Mouse (Mus musculus) intestine, embryonic 15.5 days (tissue): ENCODE measurements around the gene Dock4. TPM values are rescaled to one million over a fixed set of nuclear protein-coding genes. Genes with fewer than 3 reads are reported as not detected.

Experiments
- ATAC-seq: fragments of 200-750 bp; cut with Nextera tagmentation; 2 replicates; pipeline ENCODE4 v1.8.0; 2017; ENCODE audit warnings: moderate TSS enrichment, moderate library complexity
- H3K27ac ChIP-seq: fragments of 300-500 bp; sonication (generic); 2 replicates; pipeline ENCODE4 v1.5.1; 2015; ENCODE audit warnings: mild to moderate bottlenecking, inconsistent platforms
- H3K27me3 ChIP-seq: fragments of 300-500 bp; sonication (generic); replicated peaks from 2 replicates; pipeline ENCODE4 v1.6.1; 2015; ENCODE audit warnings: inconsistent platforms
- H3K36me3 ChIP-seq: fragments of 300-500 bp; sonication (generic); 2 replicates; pipeline ENCODE4 v1.6.1; 2015; ENCODE audit warnings: inconsistent platforms
- H3K4me1 ChIP-seq: fragments of 300-500 bp; sonication (generic); replicated peaks from 2 replicates; pipeline ENCODE4 v1.6.1; 2015; ENCODE audit warnings: inconsistent platforms
- H3K4me2 ChIP-seq: fragments of 300-500 bp; sonication (generic); replicated peaks from 2 replicates; pipeline ENCODE4 v1.6.1; 2015; ENCODE audit warnings: mild to moderate bottlenecking, inconsistent platforms
- H3K4me3 ChIP-seq: fragments of 300-500 bp; sonication (generic); replicated peaks from 2 replicates; pipeline ENCODE4 v1.5.1; 2015; ENCODE audit warnings: inconsistent platforms
- H3K9ac ChIP-seq: fragments of 300-500 bp; sonication (generic); 2 replicates; pipeline ENCODE4 v1.6.1; 2015; ENCODE audit warnings: inconsistent platforms
- H3K9me3 ChIP-seq: fragments of 300-500 bp; sonication (generic); 2 replicates; pipeline ENCODE4 v1.6.1; 2016; ENCODE audit warnings: inconsistent platforms
- WGBS: fragments of 180-500 bp; shearing (Covaris S2); methylation state at CpG from one replicate; pipeline ENCODE4 v1.1.7; 2015; 5-methylcytosine and 5-hydroxymethylcytosine counted together
- polyA plus RNA-seq: library from polyadenylated mRNA; unstranded; fragments of >200 nt; fragmentation: Nextera tagmentation; extraction: Ambion mirVana; gene quantifications from 2 replicates; pipeline ENCODE4 v1.2.1, GENCODE M21; 2015

The Dock4 gene
- polyA plus RNA-seq, 1 experiment from 2014 or later = 5.7 TPM

GRCm38 (mm10) chr12:40637427-40637826 is 191.7 kb downstream of the Dock4 start:
- H3K36me3 ChIP-seq = no peaks in the 10 kb centered on the region
- H3K27me3 ChIP-seq = no peaks in the 10 kb centered on the region
- no peak overlapping the region for H3K27ac ChIP-seq
- H3K9ac ChIP-seq = no peak overlapping the region
- no peak overlapping the region for H3K4me2 ChIP-seq
- WGBS = 90% methylated on average over 2 of the region's 2 CpGs
- H3K9me3 ChIP-seq = no peaks in the 10 kb centered on the region
- no peaks in the 10 kb centered on the region for H3K4me1 ChIP-seq
- no peak overlapping the region for H3K4me3 ChIP-seq
- no peak for ATAC-seq

- H3K9ac ChIP-seq = no peak overlapping the region
- H3K4me2 ChIP-seq = no peak overlapping the region
- no peak overlapping the region for H3K27ac ChIP-seq
- no peaks in the 10 kb centered on the region for H3K27me3 ChIP-seq
- WGBS = 82% methylated on average over 6 of the region's 6 CpGs
- no peaks in the 10 kb centered on the region for H3K36me3 ChIP-seq
- ATAC-seq = no peak
- H3K9me3 ChIP-seq = no peaks in the 10 kb centered on the region
- H3K4me3 ChIP-seq = no peak overlapping the region
- no peaks in the 10 kb centered on the region for H3K4me1 ChIP-seq
These were observed 200.1 kb downstream of the Dock4 start for GRCm38 (mm10) chr12:40645869-40646268.

GRCm38 (mm10) chr12:40654312-40654711 is 208.6 kb downstream of the Dock4 start:
- Histone ChIP-seq H3K9me3 (no peaks in the 10 kb centered on the region), H3K4me3 (no peak overlapping the region), H3K9ac (no peak overlapping the region), H3K36me3 (no peaks in the 10 kb centered on the region), H3K4me1 (no peaks in the 10 kb centered on the region), H3K27ac (no peak overlapping the region), H3K27me3 (no peaks in the 10 kb centered on the region), H3K4me2 (no peak overlapping the region)
- ATAC-seq = no peak
- 79% methylated on average over 2 of the region's 2 CpGs for WGBS

- Histone ChIP-seq H3K4me1 (no peaks in the 10 kb centered on the region), H3K4me3 (no peak overlapping the region), H3K9me3 (no peaks in the 10 kb centered on the region), H3K27ac (no peak overlapping the region), H3K27me3 (no peaks in the 10 kb centered on the region), H3K36me3 (no peaks in the 10 kb centered on the region), H3K9ac (no peak overlapping the region), H3K4me2 (no peak overlapping the region)
- WGBS = 88% methylated on average over 2 of the region's 2 CpGs
- no peak for ATAC-seq
These were observed 210.1 kb downstream of the Dock4 start for GRCm38 (mm10) chr12:40655861-40656260.

GRCm38 (mm10) chr12:40656438-40656837 is 210.7 kb downstream of the Dock4 start:
- ATAC-seq = no peak
- Histone ChIP-seq H3K9me3 (no peaks in the 10 kb centered on the region), H3K4me3 (no peak overlapping the region), H3K27ac (no peak overlapping the region), H3K4me1 (no peaks in the 10 kb centered on the region), H3K27me3 (no peaks in the 10 kb centered on the region), H3K9ac (no peak overlapping the region), H3K4me2 (no peak overlapping the region), H3K36me3 (no peaks in the 10 kb centered on the region)
- 84% methylated on average over 5 of the region's 5 CpGs for WGBS

GRCm38 (mm10) chr12:40657229-40657885 is 211.6 kb downstream of the Dock4 start:
- Histone ChIP-seq H3K4me3 (no peak overlapping the region), H3K27me3 (no peaks in the 10 kb centered on the region), H3K9ac (no peak overlapping the region), H3K36me3 (no peaks in the 10 kb centered on the region), H3K4me2 (no peak overlapping the region), H3K27ac (no peak overlapping the region), H3K4me1 (no peaks in the 10 kb centered on the region), H3K9me3 (no peaks in the 10 kb centered on the region)
- no peak for ATAC-seq
- 82% methylated on average over 4 of the region's 4 CpGs for WGBS

GRCm38 (mm10) chr12:40659689-40660088 is 213.9 kb downstream of the Dock4 start:
- Histone ChIP-seq H3K9me3 (no peaks in the 10 kb centered on the region), H3K4me1 (no peaks in the 10 kb centered on the region), H3K9ac (no peak overlapping the region), H3K27ac (no peak overlapping the region), H3K4me3 (no peak overlapping the region), H3K4me2 (no peak overlapping the region), H3K36me3 (no peaks in the 10 kb centered on the region), H3K27me3 (no peaks in the 10 kb centered on the region)
- no peak for ATAC-seq
- 64% methylated on average over 6 of the region's 6 CpGs for WGBS

- ATAC-seq = no peak
- H3K4me3 ChIP-seq = no peak overlapping the region
- no peaks in the 10 kb centered on the region for H3K4me1 ChIP-seq
- no peak overlapping the region for H3K9ac ChIP-seq
- H3K4me2 ChIP-seq = no peak overlapping the region
- no peaks in the 10 kb centered on the region for H3K9me3 ChIP-seq
- 92% methylated on average over 2 of the region's 2 CpGs for WGBS
- no peaks in the 10 kb centered on the region for H3K27me3 ChIP-seq
- H3K36me3 ChIP-seq = no peaks in the 10 kb centered on the region
- H3K27ac ChIP-seq = no peak overlapping the region
These were observed 223.7 kb downstream of the Dock4 start for GRCm38 (mm10) chr12:40669460-40669859.

- Histone ChIP-seq H3K4me2 (no peak overlapping the region), H3K9ac (no peak overlapping the region), H3K4me1 (no peaks in the 10 kb centered on the region)
These were observed 225.0 kb downstream of the Dock4 start for GRCm38 (mm10) chr12:40670766-40671165.

GRCm38 (mm10) chr12:40679713-40680112 is 234.0 kb downstream of the Dock4 start:
- Histone ChIP-seq H3K4me1 (no peaks in the 10 kb centered on the region), H3K27ac (no peak overlapping the region), H3K9ac (no peak overlapping the region), H3K4me3 (no peak overlapping the region), H3K4me2 (no peak overlapping the region), H3K9me3 (no peaks in the 10 kb centered on the region), H3K36me3 (no peaks in the 10 kb centered on the region), H3K27me3 (no peaks in the 10 kb centered on the region)
- no peak for ATAC-seq
- WGBS = 78% methylated on average over 4 of the region's 4 CpGs

More at GRCm38 (mm10) chr12:40670766-40671165, 225.0 kb downstream of the Dock4 start:
- H3K27ac ChIP-seq = no peak overlapping the region
- no peaks in the 10 kb centered on the region for H3K9me3 ChIP-seq
- no peak overlapping the region for H3K4me3 ChIP-seq
- no peaks in the 10 kb centered on the region for H3K36me3 ChIP-seq
- no peaks in the 10 kb centered on the region for H3K27me3 ChIP-seq
- ATAC-seq = no peak

- H3K9me3 ChIP-seq = no peaks in the 10 kb centered on the region
- H3K4me1 ChIP-seq = no peaks in the 10 kb centered on the region
- 96% methylated on average over 1 of the region's 1 CpGs for WGBS
- ATAC-seq = no peak
- no peak overlapping the region for H3K9ac ChIP-seq
- H3K27ac ChIP-seq = no peak overlapping the region
- no peaks in the 10 kb centered on the region for H3K27me3 ChIP-seq
- H3K36me3 ChIP-seq = no peaks in the 10 kb centered on the region
- no peak overlapping the region for H3K4me3 ChIP-seq
- no peak overlapping the region for H3K4me2 ChIP-seq
These were observed 234.8 kb downstream of the Dock4 start for GRCm38 (mm10) chr12:40680551-40680950.

- Histone ChIP-seq H3K27ac (no peak overlapping the region), H3K4me2 (no peak overlapping the region), H3K27me3 (no peaks in the 10 kb centered on the region), H3K9ac (no peak overlapping the region), H3K4me1 (0 out of 2 replicates have a peak, but pooled peaks cover 3% of the 10 kb centered on the region), H3K9me3 (no peaks in the 10 kb centered on the region), H3K4me3 (no peak overlapping the region), H3K36me3 (no peaks in the 10 kb centered on the region)
- ATAC-seq = peak; percentile 69; the same call in 1 of the 2 replicates
- 84% methylated on average over 4 of the region's 4 CpGs for WGBS
These were observed 245.7 kb downstream of the Dock4 start for GRCm38 (mm10) chr12:40691444-40691843.

- Histone ChIP-seq H3K4me1 (0 out of 2 replicates have a peak, but pooled peaks cover 3% of the 10 kb centered on the region), H3K4me3 (no peak overlapping the region), H3K27me3 (no peaks in the 10 kb centered on the region), H3K27ac (peak overlapping the region; percentile 27), H3K4me2 (no peak overlapping the region), H3K9me3 (no peaks in the 10 kb centered on the region), H3K9ac (no peak overlapping the region), H3K36me3 (no peaks in the 10 kb centered on the region)
- WGBS = 33% methylated on average over 2 of the region's 2 CpGs
- ATAC-seq = peak; percentile 79
These were observed 248.4 kb downstream of the Dock4 start for GRCm38 (mm10) chr12:40694082-40694721.
